Mouse (Mus musculus) layer of hippocampus, postnatal 10 days (tissue): ENCODE measurements at regions not wholly inside any gene's neighbourhood (a gene's known extent, or its start where the extent isn't known, plus 50 kb on each side); places are given as distances from the start of the nearest gene placed in this dataset.

Experiments
- DNase-seq, 2 experiments: peaks; one replicate each; pipeline ENCODE4 v3.0.0; 2021; ENCODE audit warnings: low spot score in 2 of 2
- microRNA-seq, 2 experiments: library from miRNA; unstranded; fragments of <30 nt; microRNA quantifications; one replicate each; pipeline ENCODE4 v1.2.0; 2021

- no peak for DNase-seq
Measured at GRCm38 (mm10) chr8:34225011-34225890, 113.7 kb upstream of the Gm10131 start.

GRCm38 (mm10) chr8:34222187-34222586 lies 110.7 kb upstream of the Gm10131 start:
- no peak for DNase-seq

Small RNAs in the stretch of these regions (microRNA-seq; reads per million reads assigned to microRNA genes)
- gene Gm23177, result 0 reads per million in 2 experiments
